Mouse (Mus musculus) liver, adult 2 months (tissue): ENCODE data around the gene Tmem170b.

ENCODE experiments used
- CTCF ChIP-seq: fragments of 200-500 bp; IDR thresholded peaks from 2 replicates; pipeline ENCODE4 v1.5.1; 2011; ENCODE audit warnings: low read depth, low read length, control low read depth
- POLR2A ChIP-seq: fragments of 200-500 bp; IDR thresholded peaks from 2 replicates; pipeline ENCODE4 v1.6.1; 2011; ENCODE audit warnings: low read length, control low read depth; ENCODE audit not compliant: insufficient read depth; ENCODE audit errors: extremely low read depth

DNA sequence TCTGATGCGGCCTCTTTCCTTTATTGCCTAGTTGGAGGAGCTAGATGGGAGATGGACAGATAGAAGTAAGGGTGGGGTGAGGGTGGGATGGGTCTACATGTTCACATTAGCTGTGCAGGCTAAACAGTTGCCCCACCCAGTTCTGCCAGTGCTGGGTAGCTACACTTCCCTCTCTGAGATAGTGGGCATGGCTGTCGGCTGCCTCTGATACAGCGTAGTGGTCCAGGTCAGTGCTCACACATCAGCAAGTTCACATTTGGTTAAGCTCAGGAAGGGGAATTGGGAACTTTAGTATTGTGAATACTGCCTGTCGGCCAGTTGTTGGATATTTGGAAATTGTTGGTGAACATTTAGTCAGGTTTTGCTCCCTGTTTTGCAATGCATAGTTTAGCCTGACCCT is 13.8 kb downstream of the Tmem170b start:
- TF ChIP-seq CTCF (no peak), POLR2A (no peak)
